Mouse (Mus musculus): Measurements from ENCODE around the gene Atp6v1d.

Atp6v1d gene

DNA sequence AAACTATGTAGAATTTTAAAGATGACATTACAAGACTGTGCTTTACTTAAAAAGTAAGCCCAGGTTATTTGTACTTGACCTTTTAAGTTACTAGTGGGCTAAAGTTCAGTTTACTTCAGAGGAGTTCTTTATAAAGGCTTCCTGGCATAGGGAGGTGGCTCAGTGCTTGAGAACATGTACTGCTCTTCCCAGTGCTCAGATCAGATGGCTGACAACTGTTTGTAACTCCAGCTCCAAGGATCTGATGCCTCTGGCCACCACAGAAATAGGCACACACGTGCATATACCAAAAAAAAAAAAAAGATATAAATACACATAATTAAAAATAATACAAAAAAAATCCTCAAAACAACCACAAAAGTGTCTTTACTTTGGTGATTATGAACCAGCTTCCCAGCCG, 70.6 kb downstream of the Atp6v1d start:
- DNase-seq: no peak

Measured in cerebellum, adult 11 months (tissue).